Comparison of ENCODE assay signal across 13 mouse cellular contexts in the genomic region with DNA sequence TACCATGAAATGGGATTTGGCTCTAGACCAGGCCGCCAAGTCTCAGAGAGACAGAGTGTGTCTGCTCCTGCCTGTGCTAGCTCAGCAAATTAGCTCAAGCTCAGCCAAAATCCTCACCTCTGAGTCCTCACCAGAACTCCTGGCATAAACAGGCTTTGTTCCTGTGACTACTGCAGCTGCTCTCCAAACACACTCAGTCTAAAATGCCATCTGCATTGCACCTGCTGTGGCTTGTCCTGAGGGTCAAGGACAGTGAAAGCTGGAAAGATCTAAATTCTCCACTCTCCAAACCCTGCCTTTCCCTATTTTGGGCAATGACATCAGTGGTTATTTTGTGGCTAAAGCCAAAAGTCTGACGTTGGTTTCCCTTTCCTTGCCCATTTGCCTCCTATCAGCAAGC.
DNase-seq lines count a peak whose midpoint lies in the region; ATAC-seq lines count a peak whose summit lies in the region.
"Had no signal": no experiment of that assay in that cellular context is flagged by ENCODE, and none has a peak within 500 bp of the region (broad histone marks: within the 10 kb centered on the region; RNA-seq: fewer than 3 reads in every experiment).

No protein-coding gene starts in this region.

- H3K27me3 ChIP-seq in forebrain, embryonic 14.5 days (replicated peaks; ENCODE audit: control insufficient read depth, insufficient read depth, low read length): no peaks in the 10 kb centered on the region
- no peaks in the 10 kb centered on the region for H3K27me3 ChIP-seq in forebrain, embryonic 10.5 days (ENCODE audit: poor library complexity, severe bottlenecking)
- H3K27me3 ChIP-seq in hindbrain, embryonic 16.5 days (replicated peaks; ENCODE audit: control insufficient read depth, insufficient read depth, low read length): no peaks in the 10 kb centered on the region
- H3K27me3 ChIP-seq in hindbrain, embryonic 12.5 days: no peaks in the 10 kb centered on the region
- H3K27me3 ChIP-seq in midbrain, embryonic 15.5 days (replicated peaks): no peaks in the 10 kb centered on the region
- H3K27me3 ChIP-seq: heart, embryonic 15.5 days; lung, embryonic 15.5 days had no signal

- no peaks in the 10 kb centered on the region for H3K36me3 ChIP-seq in forebrain, embryonic 14.5 days (ENCODE audit: control insufficient read depth, insufficient read depth, low read length)
- no peaks in the 10 kb centered on the region for H3K36me3 ChIP-seq in forebrain, embryonic 10.5 days (replicated peaks)
- H3K36me3 ChIP-seq in hindbrain, embryonic 16.5 days (ENCODE audit: control insufficient read depth, insufficient read depth, low read length): no peaks in the 10 kb centered on the region
- H3K36me3 ChIP-seq in hindbrain, embryonic 12.5 days: no peaks in the 10 kb centered on the region
- H3K36me3 ChIP-seq in midbrain, embryonic 15.5 days (replicated peaks): no peaks in the 10 kb centered on the region
- H3K36me3 ChIP-seq: heart, embryonic 15.5 days; lung, embryonic 15.5 days had no signal

- no peak overlapping the region for H3K9ac ChIP-seq in forebrain, embryonic 14.5 days (ENCODE audit: low read length)
- H3K9ac ChIP-seq in hindbrain, embryonic 16.5 days (ENCODE audit: low read depth, low read length): no peak overlapping the region
- no peak overlapping the region for H3K9ac ChIP-seq in hindbrain, embryonic 12.5 days
- no peak overlapping the region for H3K9ac ChIP-seq in midbrain, embryonic 15.5 days
- H3K9ac ChIP-seq: heart, embryonic 15.5 days; lung, embryonic 15.5 days had no signal

- no peak overlapping the region for H3K27ac ChIP-seq in forebrain, embryonic 14.5 days (ENCODE audit: low read depth, low read length)
- no peak overlapping the region for H3K27ac ChIP-seq in forebrain, embryonic 10.5 days
- H3K27ac ChIP-seq in hindbrain, embryonic 16.5 days (ENCODE audit: low read depth, low read length): no peak overlapping the region
- H3K27ac ChIP-seq in hindbrain, embryonic 12.5 days: no peak overlapping the region
- H3K27ac ChIP-seq in midbrain, embryonic 15.5 days: no peak overlapping the region
- H3K27ac ChIP-seq: heart, embryonic 15.5 days; lung, embryonic 15.5 days had no signal

- WGBS in forebrain, embryonic 14.5 days: 67% methylated on average over 2 of the region's 2 CpGs
- 84% methylated on average over 2 of the region's 2 CpGs for WGBS in forebrain, embryonic 10.5 days
- 71% methylated on average over 2 of the region's 2 CpGs for WGBS in hindbrain, embryonic 16.5 days
- 84% methylated on average over 2 of the region's 2 CpGs for WGBS in hindbrain, embryonic 12.5 days
- 60% methylated on average over 2 of the region's 2 CpGs for WGBS in midbrain, embryonic 15.5 days

- H3K4me1 ChIP-seq in forebrain, embryonic 14.5 days (ENCODE audit: control insufficient read depth, insufficient read depth, low read length): no peaks in the 10 kb centered on the region
- no peaks in the 10 kb centered on the region for H3K4me1 ChIP-seq in forebrain, embryonic 10.5 days
- no peaks in the 10 kb centered on the region for H3K4me1 ChIP-seq in hindbrain, embryonic 16.5 days (ENCODE audit: control insufficient read depth, insufficient read depth, low read depth, low read length)
- no peaks in the 10 kb centered on the region for H3K4me1 ChIP-seq in hindbrain, embryonic 12.5 days
- H3K4me1 ChIP-seq in midbrain, embryonic 15.5 days: no peaks in the 10 kb centered on the region
- H3K4me1 ChIP-seq: heart, embryonic 15.5 days; lung, embryonic 15.5 days had no signal

- peak; percentile 54; the same call in 1 of the 2 replicates for ATAC-seq in forebrain, embryonic 14.5 days
- ATAC-seq in hindbrain, embryonic 16.5 days: peak; percentile 86
- no peak for ATAC-seq in hindbrain, embryonic 12.5 days (ENCODE audit: low FRiP score)
- peak; percentile 77; the same call in 1 of the 2 replicates for ATAC-seq in midbrain, embryonic 15.5 days (replicated peaks)
- ATAC-seq: intestine, postnatal 0 days had no signal

- no peak overlapping the region for H3K4me2 ChIP-seq in forebrain, embryonic 14.5 days (ENCODE audit: low read length)
- H3K4me2 ChIP-seq in hindbrain, embryonic 16.5 days (ENCODE audit: low read length): no peak overlapping the region
- no peak overlapping the region for H3K4me2 ChIP-seq in hindbrain, embryonic 12.5 days (replicated peaks)
- H3K4me2 ChIP-seq in midbrain, embryonic 15.5 days: no peak overlapping the region
- H3K4me2 ChIP-seq: heart, embryonic 15.5 days; lung, embryonic 15.5 days had no signal

- peak; percentile 44 for DNase-seq in forebrain, embryonic 14.5 days (ENCODE audit: low spot score)
- no peak for DNase-seq in forebrain, embryonic 10.5 days (ENCODE audit: extremely low spot score, low spot score)
- DNase-seq in cerebellum, adult 11-12 months: peak; percentile 43
- DNase-seq in urinary bladder, postnatal 10 days (ENCODE audit: low spot score): no peak
- no peak for DNase-seq in MN1 (ENCODE audit: low spot score)
- DNase-seq: kidney, postnatal 36 days; thymus, adult 2 months had no signal

- no peak overlapping the region for H3K4me3 ChIP-seq in forebrain, embryonic 14.5 days (ENCODE audit: low read depth, low read length)
- H3K4me3 ChIP-seq in forebrain, embryonic 10.5 days: no peak overlapping the region
- no peak overlapping the region for H3K4me3 ChIP-seq in hindbrain, embryonic 16.5 days (ENCODE audit: low read length)
- no peak overlapping the region for H3K4me3 ChIP-seq in hindbrain, embryonic 12.5 days
- H3K4me3 ChIP-seq in midbrain, embryonic 15.5 days: no peak overlapping the region
- H3K4me3 ChIP-seq: heart, embryonic 15.5 days; lung, embryonic 15.5 days had no signal

- no peaks in the 10 kb centered on the region for H3K9me3 ChIP-seq in forebrain, embryonic 14.5 days (replicated peaks; ENCODE audit: control insufficient read depth, low read length)
- no peaks in the 10 kb centered on the region for H3K9me3 ChIP-seq in forebrain, embryonic 10.5 days
- no peaks in the 10 kb centered on the region for H3K9me3 ChIP-seq in hindbrain, embryonic 16.5 days (ENCODE audit: control insufficient read depth, low read length)
- no peaks in the 10 kb centered on the region for H3K9me3 ChIP-seq in hindbrain, embryonic 12.5 days (replicated peaks)
- no peaks in the 10 kb centered on the region for H3K9me3 ChIP-seq in midbrain, embryonic 15.5 days
- H3K9me3 ChIP-seq: heart, embryonic 15.5 days; lung, embryonic 15.5 days had no signal

Comparison
In these comparisons a context has a peak if more than half of its experiments do, and no peak if none do; other contexts are left out.
1. DNase-seq: peak in forebrain, embryonic 14.5 days (single experiment) and cerebellum, adult 11-12 months (single experiment); none in forebrain, embryonic 10.5 days (single experiment), urinary bladder, postnatal 10 days (single experiment) and MN1 (single experiment).